Mouse (Mus musculus) small intestine, adult 10 weeks (tissue): ENCODE measurements around the gene Vmn1r192. TPM values are rescaled to one million over a fixed set of nuclear protein-coding genes. Genes with fewer than 3 reads are reported as not detected.

ENCODE experiments used
- polyA plus RNA-seq: library from polyadenylated mRNA; stranded (reverse); fragments of 350-450 nt; fragmentation: Illumina TruSeq; extraction: RNeasy Lipid Tissue Mini Kit (QIAGEN cat#74804); gene quantifications from one replicate; pipeline ENCODE4 v1.2.3, GENCODE M21; 2014; ENCODE audit warnings: low replicate concordance

The Vmn1r192 gene
- polyA plus RNA-seq, result not detected

DNA sequence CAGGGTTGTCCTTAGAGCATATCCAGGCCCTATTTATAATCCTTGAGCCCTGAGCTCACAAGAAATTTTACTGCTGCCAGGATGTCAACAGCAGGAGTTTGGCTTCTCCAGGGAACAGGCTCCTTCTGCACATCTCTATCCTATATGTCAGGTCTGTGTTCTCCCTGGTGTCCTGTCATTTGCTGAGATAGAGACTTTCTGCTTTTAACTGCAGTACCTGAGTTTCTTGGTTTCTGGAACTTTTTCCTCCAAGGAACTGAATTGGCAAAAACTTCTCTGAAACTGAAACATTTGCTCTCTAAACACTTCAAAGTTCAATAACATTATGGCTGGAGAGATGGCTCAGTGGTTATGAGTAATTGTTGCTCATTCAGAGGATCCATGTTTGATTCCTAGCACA, at the start of gene Vmn1r192:
Gene Vmn1r192 (minus strand): TSS at position 101 of the 400 bp plus-strand sequence.

DNA sequence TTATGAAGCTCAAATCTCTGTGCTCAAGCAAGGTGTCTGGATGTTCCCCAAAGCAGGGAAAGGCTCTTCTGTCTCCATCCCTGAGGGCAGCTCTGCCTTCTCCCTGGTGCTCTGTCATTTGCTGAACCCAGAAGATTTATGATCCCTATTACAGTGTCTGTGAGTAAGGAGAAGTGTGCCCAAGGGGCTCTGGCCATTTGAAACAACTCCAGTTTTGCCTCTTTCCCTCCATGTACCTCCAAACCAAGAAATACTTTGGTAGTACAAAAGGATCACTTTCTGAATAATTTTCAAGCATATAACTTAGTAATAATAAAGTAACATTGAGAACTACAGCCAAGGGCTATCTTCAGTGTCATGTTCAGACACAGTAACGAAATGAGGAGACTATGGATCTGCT, 32.1 kb upstream of the Vmn1r192 start, which contains the start of gene Vmn1r193:
Gene Vmn1r193 (minus strand): TSS at position 101 of the 400 bp plus-strand sequence.

GRCm38 (mm10) chr13:22183869-22184268, 7.1 kb downstream of the Vmn1r192 start, which contains the start of gene Vmn1r191:
TSS of gene Vmn1r191 (minus strand) at chr13:22183969.

Other genes starting within 250 kb of the Vmn1r192 start
- gene Zfp184, start 246.0 kb downstream of the Vmn1r192 start, polyA plus RNA-seq, result 0.93 TPM
- gene Pom121l2, start 209.9 kb downstream of the Vmn1r192 start, polyA plus RNA-seq, result not detected
- gene Prss16, start 181.4 kb downstream of the Vmn1r192 start, polyA plus RNA-seq, result 0.74 TPM
- not detected for gene Hist1h2ah, start 155.6 kb downstream of the Vmn1r192 start, polyA plus RNA-seq
- not detected for gene Hist1h2bk, start 155.3 kb downstream of the Vmn1r192 start, polyA plus RNA-seq
- 2.1 TPM for gene Hist1h4i, start 149.8 kb downstream of the Vmn1r192 start, polyA plus RNA-seq
- not detected for gene Hist1h2ag, start 148.2 kb downstream of the Vmn1r192 start, polyA plus RNA-seq
- gene Hist1h2bj, start 147.9 kb downstream of the Vmn1r192 start, polyA plus RNA-seq, result not detected
- gene Vmn1r188, start 106.7 kb downstream of the Vmn1r192 start, polyA plus RNA-seq, result not detected
- gene Vmn1r189, start 85.3 kb downstream of the Vmn1r192 start, polyA plus RNA-seq, result not detected
- not detected for gene Vmn1r191, start 7.2 kb downstream of the Vmn1r192 start, polyA plus RNA-seq
- not detected for gene Vmn1r193, start 32.0 kb upstream of the Vmn1r192 start, polyA plus RNA-seq
- not detected for gene Vmn1r194, start 53.1 kb upstream of the Vmn1r192 start, polyA plus RNA-seq
- gene Vmn1r195, start 79.4 kb upstream of the Vmn1r192 start, polyA plus RNA-seq, result not detected
- not detected for gene Vmn1r196, start 98.8 kb upstream of the Vmn1r192 start, polyA plus RNA-seq
- not detected for gene Vmn1r197, start 133.4 kb upstream of the Vmn1r192 start, polyA plus RNA-seq
- not detected for gene Vmn1r198, start 159.2 kb upstream of the Vmn1r192 start, polyA plus RNA-seq
- not detected for gene Vmn1r199, start 188.7 kb upstream of the Vmn1r192 start, polyA plus RNA-seq
- gene Vmn1r200, start 199.2 kb upstream of the Vmn1r192 start, polyA plus RNA-seq, result not detected